Mouse (Mus musculus) midbrain, embryonic 13.5 days (tissue): ENCODE data around the gene Kri1. TPM values are rescaled to one million over a fixed set of nuclear protein-coding genes. Genes with fewer than 3 reads are reported as not detected.
A peak's percentile ranks its signal among the peaks of the same experiment; 100 is the strongest.

Source experiments
- ATAC-seq: fragments of 200-750 bp; cut with Nextera tagmentation; 2 replicates; pipeline ENCODE4 v1.8.0; 2017; ENCODE audit warnings: mild to moderate bottlenecking, moderate TSS enrichment, moderate library complexity
- H3K27ac ChIP-seq: fragments of 300-500 bp; sonication (generic); 2 replicates; pipeline ENCODE4 v1.5.1; 2015; ENCODE audit warnings: inconsistent platforms, mild to moderate bottlenecking, moderate library complexity
- H3K27me3 ChIP-seq: fragments of 300-500 bp; sonication (generic); 2 replicates; pipeline ENCODE4 v1.6.1; 2015; ENCODE audit warnings: mild to moderate bottlenecking, inconsistent platforms
- H3K36me3 ChIP-seq: fragments of 300-500 bp; sonication (generic); 2 replicates; pipeline ENCODE4 v1.6.1; 2015; ENCODE audit warnings: mild to moderate bottlenecking, inconsistent platforms
- H3K4me1 ChIP-seq: fragments of 300-500 bp; sonication (generic); replicated peaks from 2 replicates; pipeline ENCODE4 v1.6.1; 2015; ENCODE audit warnings: inconsistent platforms
- H3K4me2 ChIP-seq: fragments of 300-500 bp; sonication (generic); replicated peaks from 2 replicates; pipeline ENCODE4 v1.6.1; 2015; ENCODE audit warnings: moderate library complexity, mild to moderate bottlenecking, inconsistent platforms
- H3K4me3 ChIP-seq: fragments of 300-500 bp; sonication (generic); replicated peaks from 2 replicates; pipeline ENCODE4 v1.5.1; 2015; ENCODE audit warnings: mild to moderate bottlenecking, inconsistent platforms
- H3K9ac ChIP-seq: fragments of 300-500 bp; sonication (generic); replicated peaks from 2 replicates; pipeline ENCODE4 v1.6.1; 2015; ENCODE audit warnings: mild to moderate bottlenecking, inconsistent platforms
- H3K9me3 ChIP-seq: fragments of 300-500 bp; sonication (generic); 2 replicates; pipeline ENCODE4 v1.6.1; 2016; ENCODE audit warnings: mild to moderate bottlenecking, inconsistent platforms
- WGBS: fragments of 180-500 bp; shearing (Covaris S2); methylation state at CpG from one replicate; pipeline ENCODE4 v1.1.7; 2015; 5-methylcytosine and 5-hydroxymethylcytosine counted together
- polyA plus RNA-seq: library from polyadenylated mRNA; unstranded; fragments of >200 nt; fragmentation: Nextera tagmentation; extraction: Ambion mirVana; gene quantifications from 2 replicates; pipeline ENCODE4 v1.2.1, GENCODE M21; 2015

Kri1 gene
- polyA plus RNA-seq, 1 experiment from 2014 or later: 21.6 TPM

- Histone ChIP-seq H3K9ac (peak overlapping the region; percentile 77; the same call in 1 of the 2 replicates), H3K36me3 (peaks cover 15% of the 10 kb centered on the region), H3K9me3 (no peaks in the 10 kb centered on the region), H3K27ac (peak overlapping the region; percentile 84), H3K27me3 (no peaks in the 10 kb centered on the region), H3K4me1 (peaks cover 42% of the 10 kb centered on the region), H3K4me3 (peak overlapping the region; percentile 80), H3K4me2 (peak overlapping the region; percentile 78)
- no peak for ATAC-seq
- WGBS: 84% methylated on average over 13 of the region's 13 CpGs
These were observed 901 bp upstream of the Kri1 start for GRCm38 (mm10) chr9:21288404-21289336.

DNA sequence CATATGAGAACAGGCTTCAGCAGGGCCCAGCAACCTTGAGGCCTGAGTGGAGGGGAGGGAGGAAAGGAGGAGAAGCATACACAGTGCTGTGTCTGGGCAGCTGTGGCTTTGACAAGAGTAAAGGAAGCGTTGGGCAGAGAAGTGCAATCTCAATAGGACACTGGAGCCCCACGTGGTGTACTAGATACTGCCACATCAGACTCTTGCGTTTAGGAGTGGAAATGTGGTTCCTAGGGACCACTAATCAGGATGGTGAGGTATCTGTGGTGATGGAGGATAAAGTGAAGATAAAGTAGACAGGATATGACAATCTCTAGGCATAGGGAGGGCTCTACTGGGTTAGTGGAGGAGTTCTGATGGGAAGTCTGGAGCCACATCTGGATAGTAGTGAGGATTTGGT is 1.0 kb downstream of the Kri1 start:
- Histone ChIP-seq H3K4me3 (peak overlapping the region; percentile 80), H3K27ac (no peak overlapping the region), H3K9ac (peak overlapping the region; percentile 77), H3K27me3 (no peaks in the 10 kb centered on the region), H3K9me3 (no peaks in the 10 kb centered on the region), H3K4me2 (peak overlapping the region; percentile 78), H3K36me3 (peaks cover 28% of the 10 kb centered on the region), H3K4me1 (peaks cover 42% of the 10 kb centered on the region)
- 77% methylated on average over 3 of the region's 3 CpGs for WGBS
- ATAC-seq: no peak

- Histone ChIP-seq H3K36me3 (peaks cover 54% of the 10 kb centered on the region), H3K4me1 (peaks cover 28% of the 10 kb centered on the region), H3K4me2 (no peak overlapping the region), H3K9ac (no peak overlapping the region), H3K4me3 (no peak overlapping the region), H3K27ac (no peak overlapping the region), H3K27me3 (no peaks in the 10 kb centered on the region), H3K9me3 (no peaks in the 10 kb centered on the region)
- 86% methylated on average over 3 of the region's 3 CpGs for WGBS
- ATAC-seq: no peak
These were observed 3.8 kb downstream of the Kri1 start for GRCm38 (mm10) chr9:21283994-21284393.

DNA sequence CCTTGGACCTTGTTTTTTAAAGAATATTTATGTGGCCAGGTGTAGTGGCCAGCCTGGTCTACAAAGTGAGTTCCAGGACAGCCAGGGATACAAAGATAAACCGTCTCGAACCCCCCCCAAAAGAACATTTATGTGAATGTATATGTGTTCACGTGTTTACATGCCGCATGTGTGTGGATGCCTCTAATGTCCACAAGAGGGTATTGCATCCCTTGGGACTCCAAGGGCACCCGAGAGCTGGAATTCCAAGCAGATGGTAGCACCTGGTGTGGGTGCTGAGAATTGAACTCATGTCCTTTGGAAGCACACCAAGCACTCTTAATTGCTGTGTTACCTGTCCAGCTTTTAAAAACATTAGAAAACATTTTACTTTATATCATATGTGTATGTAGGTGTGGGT is 4.2 kb downstream of the Kri1 start:
- Histone ChIP-seq H3K36me3 (peaks cover 58% of the 10 kb centered on the region), H3K4me2 (no peak overlapping the region), H3K4me1 (peaks cover 24% of the 10 kb centered on the region), H3K4me3 (no peak overlapping the region), H3K27me3 (no peaks in the 10 kb centered on the region), H3K9ac (no peak overlapping the region), H3K27ac (no peak overlapping the region), H3K9me3 (no peaks in the 10 kb centered on the region)
- ATAC-seq: no peak
- 91% methylated on average over 5 of the region's 5 CpGs for WGBS

- no peak overlapping the region for H3K4me3 ChIP-seq
- H3K4me2 ChIP-seq: no peak overlapping the region
- no peak overlapping the region for H3K27ac ChIP-seq
- 97% methylated on average over 5 of the region's 5 CpGs for WGBS
- no peak overlapping the region for H3K9ac ChIP-seq
- H3K36me3 ChIP-seq: peaks cover 95% of the 10 kb centered on the region
- no peak for ATAC-seq
- H3K27me3 ChIP-seq: no peaks in the 10 kb centered on the region
- no peaks in the 10 kb centered on the region for H3K9me3 ChIP-seq
- H3K4me1 ChIP-seq: no peaks in the 10 kb centered on the region
These were observed 10.0 kb downstream of the Kri1 start for GRCm38 (mm10) chr9:21277776-21278175.

DNA sequence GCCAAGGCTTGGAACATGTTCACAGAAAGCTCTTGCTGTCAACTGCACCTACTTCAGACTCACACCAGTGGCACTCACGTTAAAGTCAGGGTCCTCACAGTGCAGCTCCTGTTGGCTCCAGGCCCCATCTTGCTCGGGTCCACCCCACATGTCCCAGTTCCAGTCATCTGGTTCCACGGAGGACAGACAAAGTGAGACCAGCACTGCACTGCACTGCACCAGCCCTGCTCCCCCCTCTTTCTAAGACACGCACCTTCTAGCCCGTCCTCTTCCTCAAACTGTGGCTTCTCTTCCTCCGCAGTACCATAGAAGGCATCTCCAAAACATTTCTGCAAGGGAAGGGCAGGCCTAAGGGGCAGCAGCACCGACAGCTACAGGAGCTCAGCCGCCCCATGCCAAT is 11.5 kb downstream of the Kri1 start:
- H3K4me1 ChIP-seq: no peaks in the 10 kb centered on the region
- H3K27me3 ChIP-seq: no peaks in the 10 kb centered on the region
- 0 out of 2 replicates have a peak, but pooled peaks have one; percentile 22 for ATAC-seq
- H3K27ac ChIP-seq: no peak overlapping the region
- no peaks in the 10 kb centered on the region for H3K9me3 ChIP-seq
- H3K9ac ChIP-seq: no peak overlapping the region
- peaks cover 97% of the 10 kb centered on the region for H3K36me3 ChIP-seq
- no peak overlapping the region for H3K4me2 ChIP-seq
- WGBS: 89% methylated on average over 8 of the region's 8 CpGs
- H3K4me3 ChIP-seq: no peak overlapping the region

DNA sequence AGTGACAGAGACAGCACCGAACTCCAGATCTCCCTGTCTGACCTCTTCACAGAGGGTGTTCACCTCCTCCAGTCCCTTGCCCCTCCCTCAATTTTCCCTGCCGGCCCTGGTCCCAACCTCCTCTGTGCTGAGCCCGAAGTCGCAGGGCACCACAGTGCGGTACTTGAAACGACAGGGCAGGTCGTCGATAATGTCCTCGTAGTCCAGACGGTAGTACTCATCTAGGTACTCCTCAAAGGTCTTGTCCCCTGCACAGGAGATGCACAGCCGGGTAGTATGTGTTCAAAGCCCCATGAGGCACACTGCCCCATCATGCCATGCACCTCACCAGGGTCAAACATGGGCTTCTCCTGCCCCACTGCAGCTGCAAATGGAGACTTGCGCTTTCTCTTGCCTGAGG is 12.0 kb downstream of the Kri1 start:
- Histone ChIP-seq H3K4me1 (no peaks in the 10 kb centered on the region), H3K27me3 (no peaks in the 10 kb centered on the region), H3K27ac (no peak overlapping the region), H3K4me3 (no peak overlapping the region), H3K9ac (no peak overlapping the region), H3K36me3 (peaks cover 97% of the 10 kb centered on the region), H3K4me2 (no peak overlapping the region), H3K9me3 (no peaks in the 10 kb centered on the region)
- ATAC-seq: no peak
- WGBS: 92% methylated on average over 12 of the region's 12 CpGs

DNA sequence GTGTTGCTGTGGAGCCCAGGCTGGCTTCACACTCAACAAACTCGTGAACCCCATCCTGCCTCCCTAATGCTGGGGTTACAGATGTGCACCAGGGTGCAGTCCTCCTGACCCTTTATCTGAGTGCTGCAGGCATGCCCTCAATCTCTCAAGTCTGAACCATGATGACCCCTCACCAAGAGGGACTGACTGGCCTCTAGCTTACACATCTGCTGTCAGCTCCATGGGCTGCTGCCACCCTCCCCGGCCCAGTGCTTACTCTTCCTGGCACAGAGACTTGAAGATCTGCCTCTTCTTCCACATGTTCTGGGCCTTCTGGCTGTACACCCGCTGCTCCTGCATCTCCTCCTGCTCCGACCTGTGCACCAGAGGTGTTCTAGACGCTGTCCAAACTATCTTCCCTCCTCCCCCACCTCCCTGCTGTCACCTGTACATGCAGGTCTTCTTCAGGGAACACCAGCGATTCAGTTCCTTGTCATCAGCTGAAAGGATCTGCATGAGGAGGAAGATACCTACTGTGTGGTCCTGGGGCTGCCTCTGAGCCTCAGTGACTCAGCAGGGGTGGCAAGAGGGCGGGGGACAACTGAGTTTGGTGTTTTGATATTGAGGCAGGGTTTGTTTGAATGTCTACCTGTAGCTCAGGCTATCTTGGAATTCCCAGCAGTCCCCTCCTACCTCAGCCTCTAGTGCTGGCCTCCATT is 12.6 kb downstream of the Kri1 start:
- Histone ChIP-seq H3K4me1 (no peaks in the 10 kb centered on the region), H3K36me3 (peaks cover 98% of the 10 kb centered on the region), H3K27ac (no peak overlapping the region), H3K4me3 (no peak overlapping the region), H3K4me2 (no peak overlapping the region), H3K9ac (no peak overlapping the region), H3K9me3 (no peaks in the 10 kb centered on the region), H3K27me3 (no peaks in the 10 kb centered on the region)
- no peak for ATAC-seq
- 92% methylated on average over 7 of the region's 7 CpGs for WGBS

DNA sequence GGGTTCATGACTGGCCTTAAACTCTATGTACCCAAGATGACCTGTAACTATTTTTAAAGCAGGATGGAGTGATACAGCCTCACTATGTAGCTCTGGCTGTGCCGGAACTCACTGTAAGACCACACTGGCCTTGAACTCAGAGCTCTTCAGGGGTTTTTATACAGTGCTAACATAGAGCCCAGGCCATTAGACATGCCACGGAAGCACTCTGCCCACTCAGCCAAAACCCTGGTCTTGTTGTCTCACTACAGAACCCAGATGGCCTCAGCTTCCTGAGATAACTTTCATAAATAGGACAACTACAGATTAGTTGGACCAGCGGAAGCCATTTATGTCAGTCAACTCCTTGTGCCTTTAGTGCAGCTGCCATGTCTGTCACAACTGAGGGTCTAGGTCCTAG is 13.4 kb downstream of the Kri1 start:
- H3K9me3 ChIP-seq: no peaks in the 10 kb centered on the region
- no peak overlapping the region for H3K9ac ChIP-seq
- no peak for ATAC-seq
- H3K4me2 ChIP-seq: no peak overlapping the region
- H3K4me1 ChIP-seq: no peaks in the 10 kb centered on the region
- peaks cover 98% of the 10 kb centered on the region for H3K36me3 ChIP-seq
- no peak overlapping the region for H3K27ac ChIP-seq
- no peak overlapping the region for H3K4me3 ChIP-seq
- WGBS: 97% methylated on average over 3 of the region's 3 CpGs
- no peaks in the 10 kb centered on the region for H3K27me3 ChIP-seq

GRCm38 (mm10) chr9:21273520-21274228 is 14.1 kb downstream of the Kri1 start:
- Histone ChIP-seq H3K27ac (no peak overlapping the region), H3K4me3 (no peak overlapping the region), H3K36me3 (peaks cover 98% of the 10 kb centered on the region), H3K9ac (no peak overlapping the region), H3K9me3 (no peaks in the 10 kb centered on the region), H3K27me3 (no peaks in the 10 kb centered on the region), H3K4me1 (no peaks in the 10 kb centered on the region), H3K4me2 (no peak overlapping the region)
- no peak for ATAC-seq
- 84% methylated on average over 7 of the region's 7 CpGs for WGBS

DNA sequence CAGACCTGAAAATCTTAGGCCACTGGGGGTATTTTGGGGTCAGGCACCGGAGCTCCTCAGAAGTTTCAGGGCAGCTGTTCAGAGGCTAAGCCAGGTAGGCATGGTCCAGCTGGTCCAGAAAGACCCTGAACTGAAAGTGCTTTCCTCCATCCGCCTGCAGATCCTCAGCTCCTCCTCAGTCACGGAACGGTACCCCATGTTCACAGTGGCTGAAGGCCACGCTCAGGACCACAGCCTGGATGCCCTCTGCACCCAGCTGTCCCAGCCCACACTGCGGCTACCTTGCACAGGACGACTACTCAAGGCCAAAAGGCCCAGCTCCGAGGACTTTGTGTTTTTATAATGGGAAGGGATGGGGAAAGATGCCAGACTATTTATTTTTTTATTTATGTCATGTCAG is 14.7 kb downstream of the Kri1 start:
- WGBS: 85% methylated on average over 8 of the region's 8 CpGs

GRCm38 (mm10) chr9:21272391-21272790 is 15.4 kb downstream of the Kri1 start:
- H3K4me3 ChIP-seq: no peak overlapping the region
- no peak for ATAC-seq
- peaks cover 97% of the 10 kb centered on the region for H3K36me3 ChIP-seq
- no peak overlapping the region for H3K4me2 ChIP-seq
- no peak overlapping the region for H3K9ac ChIP-seq
- H3K27ac ChIP-seq: no peak overlapping the region
- H3K9me3 ChIP-seq: no peaks in the 10 kb centered on the region
- H3K27me3 ChIP-seq: no peaks in the 10 kb centered on the region
- H3K4me1 ChIP-seq: no peaks in the 10 kb centered on the region
- 96% methylated on average over 9 of the region's 9 CpGs for WGBS

More for the DNA sequence above, 14.7 kb downstream of the Kri1 start:
- Histone ChIP-seq H3K9me3 (no peaks in the 10 kb centered on the region), H3K27me3 (no peaks in the 10 kb centered on the region), H3K9ac (no peak overlapping the region), H3K36me3 (peaks cover 100% of the 10 kb centered on the region), H3K4me3 (no peak overlapping the region), H3K27ac (no peak overlapping the region), H3K4me1 (no peaks in the 10 kb centered on the region), H3K4me2 (no peak overlapping the region)
- ATAC-seq: no peak
